Mouse (Mus musculus) heart, adult 2 months (tissue): ENCODE measurements around the gene Lmna. TPM values are rescaled to one million over a fixed set of nuclear protein-coding genes. Genes with fewer than 3 reads are reported as not detected.

ENCODE experiments used
- DNase-seq, 2 experiments: peaks; one replicate each; pipeline ENCODE4 v3.0.0; 2021
- H3K27ac ChIP-seq: fragments of 200-600 bp; 2 replicates; pipeline ENCODE4 v1.8.1; 2022
- H3K27me3 ChIP-seq: fragments of 200-500 bp; 2 replicates; pipeline ENCODE4 v1.6.1; 2012; ENCODE audit warnings: mild to moderate bottlenecking, low read length, inconsistent platforms, mixed read lengths; ENCODE audit not compliant: control insufficient read depth, insufficient read depth
- H3K36me3 ChIP-seq: fragments of 200-500 bp; 2 replicates; pipeline ENCODE4 v1.6.1; 2012; ENCODE audit warnings: low read length, inconsistent platforms; ENCODE audit not compliant: control insufficient read depth, insufficient read depth
- H3K4me1 ChIP-seq: fragments of 200-500 bp; 2 replicates; pipeline ENCODE4 v1.6.1; 2011; ENCODE audit warnings: low read length; ENCODE audit not compliant: control insufficient read depth, insufficient read depth
- H3K4me3 ChIP-seq: fragments of 200-600 bp; 2 replicates; pipeline ENCODE4 v1.8.1; 2022
- H3K79me2 ChIP-seq: fragments of 200-500 bp; replicated peaks from 2 replicates; pipeline ENCODE4 v1.6.1; 2012; ENCODE audit warnings: mild to moderate bottlenecking, inconsistent platforms, low read length, moderate library complexity, mixed read lengths; ENCODE audit not compliant: control insufficient read depth, insufficient read depth
- H3K9ac ChIP-seq: fragments of 200-500 bp; 2 replicates; pipeline ENCODE4 v1.6.1; 2012; ENCODE audit warnings: low read depth, mild to moderate bottlenecking, control low read depth, inconsistent platforms, low read length, mixed read lengths
- CTCF ChIP-seq: fragments of 200-600 bp; IDR thresholded peaks from 2 replicates; pipeline ENCODE4 v1.8.1; 2022; ENCODE audit warnings: antibody characterized with exemption, mild to moderate bottlenecking, moderate library complexity
- EP300 ChIP-seq: fragments of 200-500 bp; IDR thresholded peaks from 2 replicates; pipeline ENCODE4 v1.6.1; 2011; ENCODE audit warnings: low read depth, low read length, control low read depth; ENCODE audit not compliant: insufficient read depth
- POLR2A ChIP-seq: fragments of 200-500 bp; IDR thresholded peaks from 2 replicates; pipeline ENCODE4 v1.6.1; 2011; ENCODE audit warnings: mild to moderate bottlenecking, low read depth, low read length, control low read depth; ENCODE audit not compliant: insufficient read depth
- WGBS: fragments of 180-500 bp; shearing (Covaris S2); methylation state at CpG from one replicate; pipeline ENCODE4 v1.1.7; 2018; 5-methylcytosine and 5-hydroxymethylcytosine counted together
- intact Hi-C: fragments of 180-260 bp; cut with DNase I; formaldehyde crosslinking; loops from one replicate; pipeline ENCODE4 v1.15.1; 2025
- microRNA-seq, 2 experiments: library from miRNA; unstranded; fragments of <30 nt; microRNA quantifications; one replicate each; pipeline ENCODE4 v1.2.0; 2021
- polyA plus RNA-seq: library from polyadenylated mRNA; depleted of rRNA; stranded (reverse); fragments of >200 nt; gene quantifications from 2 replicates; pipeline ENCODE4 v1.2.3, GENCODE M21; 2012; rRNA removed
- total RNA-seq, 2 experiments: library from RNA; stranded (reverse); gene quantifications; 2 replicates each; pipeline ENCODE4 v1.2.3; 2021

Lmna gene
- total and polyA plus RNA-seq, 3 experiments = 85.2 to 138 (median 117) TPM

DNA sequence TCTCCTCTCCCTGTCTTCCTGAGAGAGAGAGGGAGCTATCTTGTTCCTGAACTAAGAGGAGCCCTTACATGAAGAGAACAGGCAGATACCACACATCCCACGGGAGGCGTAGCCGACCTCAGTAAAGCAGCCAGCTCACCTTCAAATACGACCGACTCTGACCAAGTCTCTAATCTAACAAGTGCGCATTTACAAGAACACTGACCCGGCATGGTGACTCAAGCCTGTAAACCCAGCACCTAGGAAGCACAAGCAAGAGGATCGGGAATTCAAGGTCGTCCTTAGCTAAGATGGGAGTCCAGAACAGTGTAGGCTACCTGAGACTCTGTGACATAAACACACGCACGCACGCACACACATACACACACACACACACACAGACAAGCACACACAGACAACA is 67.3 kb downstream of the Lmna start:
- Histone ChIP-seq H3K9ac (no peak overlapping the region), H3K27ac (no peak overlapping the region), H3K27me3 (no peaks in the 10 kb centered on the region), H3K36me3 (no peaks in the 10 kb centered on the region), H3K4me1 (peaks cover 2% of the 10 kb centered on the region), H3K79me2 (no peaks in the 10 kb centered on the region), H3K4me3 (no peak overlapping the region)
- DNase-seq = no peak
- intact Hi-C loops = no loop called here
- 82% methylated on average over 12 of the region's 12 CpGs for whole genome bisulfite sequencing
- TF ChIP-seq POLR2A (no peak), EP300 (no peak), CTCF (no peak)

DNA sequence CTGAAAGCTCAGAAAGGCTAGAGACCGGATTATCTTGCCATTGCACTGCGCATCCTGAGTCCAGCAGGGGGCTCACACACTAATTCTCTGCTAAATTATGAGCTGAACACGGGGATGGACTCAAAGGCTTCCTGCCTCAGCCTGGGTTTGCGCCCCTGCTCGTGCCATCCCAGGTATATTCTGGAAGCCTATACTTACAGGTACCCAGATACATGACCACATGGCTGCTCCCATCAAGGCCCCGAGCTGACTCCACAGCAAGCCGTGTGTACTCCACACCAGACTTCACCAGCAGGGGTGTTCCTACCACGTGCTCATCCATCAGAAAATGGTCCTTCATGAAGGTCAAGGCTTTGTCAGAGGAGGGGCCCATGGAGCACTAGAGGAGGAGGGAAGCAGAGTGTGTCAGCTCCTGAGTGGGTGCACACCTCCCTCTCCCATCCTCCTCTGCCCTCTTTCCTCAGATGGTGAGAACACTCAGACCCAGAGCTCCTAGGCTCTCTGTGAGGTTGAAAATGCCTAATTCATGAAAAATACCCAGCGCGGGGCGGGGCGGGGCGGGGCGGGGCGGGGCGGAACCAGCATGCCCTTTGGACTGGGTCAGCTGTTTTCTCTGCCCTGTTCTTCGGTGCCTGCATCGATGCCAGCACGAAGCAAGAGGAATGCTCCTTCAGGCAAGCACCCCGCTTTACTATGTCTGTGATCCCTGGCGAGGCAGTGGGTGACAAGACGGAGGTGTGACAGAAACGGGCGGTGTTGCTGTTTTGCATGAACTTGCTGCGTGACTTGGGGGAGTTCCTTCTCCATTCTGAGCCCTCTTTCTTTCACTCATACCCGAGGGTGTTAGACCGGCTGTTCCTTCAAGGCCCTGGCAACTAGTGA is 69.0 kb downstream of the Lmna start:
- no peak for DNase-seq
- intact Hi-C loops = no loop called here

DNA sequence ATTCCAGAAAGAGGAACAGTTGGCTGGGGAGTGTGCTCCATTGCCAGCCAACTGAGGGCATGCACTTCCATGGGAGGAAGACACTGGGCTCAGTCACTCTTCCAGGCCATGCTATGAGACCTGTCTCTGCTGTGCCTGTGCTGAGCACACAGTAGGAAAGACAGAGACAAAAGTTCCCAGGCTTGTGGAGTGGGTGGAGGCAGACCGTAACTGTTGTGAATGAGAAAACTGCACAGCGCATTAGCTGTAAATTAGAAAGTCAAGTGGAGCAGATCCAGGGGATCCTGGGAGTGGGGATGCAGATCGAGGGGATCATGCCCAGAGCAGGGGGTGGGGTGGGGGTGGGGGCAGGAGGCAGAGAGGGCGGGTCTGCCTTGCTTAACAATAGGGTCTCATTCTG is 70.2 kb downstream of the Lmna start:
- Histone ChIP-seq H3K79me2 (no peaks in the 10 kb centered on the region), H3K36me3 (no peaks in the 10 kb centered on the region), H3K27ac (no peak overlapping the region), H3K27me3 (no peaks in the 10 kb centered on the region), H3K9ac (no peak overlapping the region), H3K4me3 (no peak overlapping the region), H3K4me1 (no peaks in the 10 kb centered on the region; the same call in 1 of the 2 replicates)
- TF ChIP-seq CTCF (no peak), EP300 (no peak), POLR2A (no peak)
- DNase-seq = no peak
- intact Hi-C loops = no loop called here
- 64% methylated on average over 4 of the region's 4 CpGs for WGBS

More for the DNA sequence above, 69.0 kb downstream of the Lmna start:
- Histone ChIP-seq H3K9ac (no peak overlapping the region), H3K27me3 (no peaks in the 10 kb centered on the region), H3K4me3 (no peak overlapping the region), H3K4me1 (no peaks in the 10 kb centered on the region; the same call in 1 of the 2 replicates), H3K36me3 (no peaks in the 10 kb centered on the region), H3K27ac (no peak overlapping the region), H3K79me2 (no peaks in the 10 kb centered on the region)
- WGBS = 19% methylated on average over 27 of the region's 27 CpGs
- TF ChIP-seq POLR2A = no peak; the same call in 1 of the 2 replicates
- TF ChIP-seq CTCF = peak; percentile 66
- TF ChIP-seq EP300 = no peak

DNA sequence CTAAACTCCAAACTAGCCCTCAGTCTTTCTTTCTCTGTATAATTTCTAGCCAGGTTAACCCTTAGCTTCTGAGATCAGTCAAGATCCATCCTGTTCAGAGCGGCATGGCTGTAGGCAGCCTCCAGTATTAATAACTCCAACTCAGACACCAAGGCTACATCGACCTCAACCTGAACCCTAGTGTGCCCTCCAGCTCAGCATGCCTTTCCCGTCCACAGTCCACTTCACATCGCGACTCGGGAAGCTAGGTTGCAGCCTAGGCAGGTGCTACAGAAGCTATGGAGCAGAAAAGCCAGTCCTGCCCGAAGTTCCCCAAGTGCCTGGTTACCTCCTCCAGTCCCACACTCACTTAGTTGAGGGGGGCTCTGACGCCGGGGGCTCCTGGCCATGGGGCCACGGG is 72.3 kb downstream of the Lmna start:
- Histone ChIP-seq H3K27ac (no peak overlapping the region), H3K27me3 (no peaks in the 10 kb centered on the region), H3K36me3 (no peaks in the 10 kb centered on the region), H3K79me2 (no peaks in the 10 kb centered on the region), H3K4me1 (no peaks in the 10 kb centered on the region; the same call in 1 of the 2 replicates), H3K9ac (no peak overlapping the region), H3K4me3 (no peak overlapping the region)
- no peak for TF ChIP-seq POLR2A
- no peak for TF ChIP-seq CTCF
- no peak for TF ChIP-seq EP300
- no peak for DNase-seq
- WGBS = 77% methylated on average over 10 of the region's 10 CpGs
- intact Hi-C loops = no loop called here

DNA sequence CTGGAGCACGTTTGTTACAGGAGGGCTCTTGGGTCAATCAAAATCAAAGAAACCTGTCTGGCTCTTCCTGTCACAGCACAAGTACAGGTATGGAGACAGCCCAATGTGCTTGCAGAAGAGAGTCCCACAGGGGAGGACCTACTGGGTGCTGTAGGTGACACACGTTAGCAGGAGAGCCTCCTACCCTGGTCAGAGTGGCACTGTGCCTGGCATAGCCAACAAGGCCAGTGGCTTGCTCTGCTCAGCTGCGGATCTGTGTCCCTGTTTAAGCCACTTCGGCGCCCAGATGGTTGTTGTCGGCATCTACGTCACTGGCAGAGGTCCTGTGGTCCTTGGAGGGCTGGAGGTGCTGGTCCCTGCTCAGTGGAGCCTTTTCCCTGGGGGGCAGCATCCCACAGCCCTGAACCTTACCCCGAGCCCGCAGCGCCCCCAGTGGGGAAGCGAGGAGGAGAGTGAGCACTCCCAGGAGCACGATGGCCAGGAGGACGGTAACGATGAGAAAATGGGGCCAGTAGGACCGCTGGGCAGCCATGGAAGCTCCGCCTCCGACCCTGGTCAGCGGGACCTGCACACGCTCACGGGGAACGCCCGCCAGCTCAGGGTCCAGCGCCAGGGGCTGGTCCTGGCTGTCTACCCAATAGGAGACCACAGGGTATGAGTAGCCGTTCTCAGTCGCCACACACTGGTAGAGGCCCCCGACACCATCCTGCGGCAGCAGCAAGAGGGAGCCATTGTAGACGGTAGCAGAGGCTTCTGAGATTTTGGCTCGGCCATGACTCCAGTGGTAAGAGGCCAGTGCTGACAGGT is 73.2 kb downstream of the Lmna start:
- WGBS = 12% methylated on average over 29 of the region's 29 CpGs
- DNase-seq = peak; percentile 54 to 57
- Histone ChIP-seq H3K27me3 (no peaks in the 10 kb centered on the region), H3K4me1 (no peaks in the 10 kb centered on the region; the same call in 1 of the 2 replicates), H3K9ac (peak overlapping the region; percentile 52), H3K36me3 (no peaks in the 10 kb centered on the region), H3K27ac (no peak overlapping the region; the same call in 1 of the 2 replicates), H3K79me2 (no peaks in the 10 kb centered on the region), H3K4me3 (peak overlapping the region; percentile 39)
- TF ChIP-seq POLR2A (no peak), CTCF (peak; percentile 66), EP300 (no peak)
- intact Hi-C loops = no loop called here

DNA sequence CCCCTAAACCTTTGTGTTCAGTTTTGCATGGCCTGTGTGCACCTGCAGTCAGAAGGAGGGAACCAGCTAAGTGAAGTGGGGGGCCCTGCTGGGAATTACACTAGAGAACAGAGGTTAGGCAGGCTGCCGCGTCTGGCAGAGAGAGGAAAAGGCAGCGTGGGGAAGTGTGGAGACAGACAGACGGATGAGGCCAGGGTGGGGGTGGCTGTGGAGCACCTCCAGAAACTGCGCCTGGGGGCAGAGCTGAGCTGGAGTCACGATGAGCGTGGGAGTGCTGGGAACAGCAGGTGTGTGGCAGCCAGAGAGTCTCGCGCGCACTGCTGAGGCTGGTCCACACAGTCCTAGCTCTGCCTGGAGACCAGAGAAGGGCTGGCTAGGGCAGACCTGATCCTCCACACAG is 74.2 kb downstream of the Lmna start:
- DNase-seq = no peak
- Histone ChIP-seq H3K4me3 (no peak overlapping the region), H3K79me2 (no peaks in the 10 kb centered on the region), H3K36me3 (no peaks in the 10 kb centered on the region), H3K4me1 (no peaks in the 10 kb centered on the region; the same call in 1 of the 2 replicates), H3K27me3 (no peaks in the 10 kb centered on the region), H3K9ac (no peak overlapping the region), H3K27ac (no peak overlapping the region)
- intact Hi-C loops = no loop called here
- 63% methylated on average over 10 of the region's 10 CpGs for WGBS
- TF ChIP-seq POLR2A = no peak
- no peak for TF ChIP-seq EP300
- no peak for TF ChIP-seq CTCF

Small RNA genes lying within 50 kb of the gene (microRNA-seq; reads per million reads assigned to microRNA genes)
- gene Mir1905 = 0 reads per million in 2 experiments
- gene Mir7011 = 0 reads per million in 2 experiments

Other genes with a start within 250 kb of the Lmna start
- gene Gm38392, start 222.7 kb downstream of the Lmna start, total RNA-seq = under 1 TPM; 0.26 to 0.27 TPM
- gene Gm38392, start 222.7 kb downstream of the Lmna start, polyA plus RNA-seq = 0.23 TPM in 1 of 2 replicates, not detected in the other
- gene Tsacc, start 213.0 kb downstream of the Lmna start, total RNA-seq = 1 to 10 TPM; 5.1 to 8.6 TPM
- 4.8 and 8.7 TPM in 2 replicates for gene Tsacc, start 213.0 kb downstream of the Lmna start, polyA plus RNA-seq
- 100 to 1,000 TPM; 169 to 172 TPM for gene Cct3, start 212.8 kb downstream of the Lmna start, total RNA-seq
- gene Cct3, start 212.8 kb downstream of the Lmna start, polyA plus RNA-seq = 124 and 183 TPM in 2 replicates
- 10 to 100 TPM; 75.6 to 80.9 TPM for gene Glmp, start 184.9 kb downstream of the Lmna start, total RNA-seq
- gene Glmp, start 184.9 kb downstream of the Lmna start, polyA plus RNA-seq = 98.0 and 105 TPM in 2 replicates
- gene Tmem79, start 173.8 kb downstream of the Lmna start, total RNA-seq = 1 to 10 TPM; 1.6 to 1.7 TPM
- gene Tmem79, start 173.8 kb downstream of the Lmna start, polyA plus RNA-seq = 2.3 and 3.5 TPM in 2 replicates
- gene Smg5, start 173.7 kb downstream of the Lmna start, total RNA-seq = 10 to 100 TPM; 42.7 to 45.8 TPM
- 44.4 and 66.9 TPM in 2 replicates for gene Smg5, start 173.7 kb downstream of the Lmna start, polyA plus RNA-seq
- gene Paqr6, start 145.4 kb downstream of the Lmna start, total RNA-seq = under 1 TPM; 0.44 to 0.57 TPM
- gene Paqr6, start 145.4 kb downstream of the Lmna start, polyA plus RNA-seq = 5.0 and 7.5 TPM in 2 replicates
- not detected for gene Bglap3, start 137.2 kb downstream of the Lmna start, total RNA-seq
- not detected in 2 replicates for gene Bglap3, start 137.2 kb downstream of the Lmna start, polyA plus RNA-seq
- gene Bglap2, start 131.3 kb downstream of the Lmna start, total RNA-seq = not detected
- gene Bglap2, start 131.3 kb downstream of the Lmna start, polyA plus RNA-seq = 0.84 and 0.85 TPM in 2 replicates
- not detected for gene Bglap, start 125.5 kb downstream of the Lmna start, total RNA-seq
- not detected in 2 replicates for gene Bglap, start 125.5 kb downstream of the Lmna start, polyA plus RNA-seq
- gene Pmf1, start 99.6 kb downstream of the Lmna start, total RNA-seq = 10 to 100 TPM; 12.4 to 15.9 TPM
- 20.8 and 22.3 TPM in 2 replicates for gene Pmf1, start 99.6 kb downstream of the Lmna start, polyA plus RNA-seq
- 10 to 100 TPM; 11.9 to 14.6 TPM for gene Slc25a44, start 84.8 kb downstream of the Lmna start, total RNA-seq
- gene Slc25a44, start 84.8 kb downstream of the Lmna start, polyA plus RNA-seq = 19.1 and 25.9 TPM in 2 replicates
- gene Sema4a, start 48.8 kb downstream of the Lmna start, total RNA-seq = 1 to 10 TPM; 3.2 to 3.3 TPM
- gene Sema4a, start 48.8 kb downstream of the Lmna start, polyA plus RNA-seq = 8.5 and 9.5 TPM in 2 replicates
- under 1 TPM; 0.42 to 0.45 TPM for gene Mex3a, start 22.4 kb upstream of the Lmna start, total RNA-seq
- 0.27 and 0.59 TPM in 2 replicates for gene Mex3a, start 22.4 kb upstream of the Lmna start, polyA plus RNA-seq
- not detected for gene Rab25, start 38.3 kb upstream of the Lmna start, total RNA-seq
- gene Rab25, start 38.3 kb upstream of the Lmna start, polyA plus RNA-seq = 2.2 TPM in 1 of 2 replicates, not detected in the other
- 100 to 1,000 TPM in 1 of 2 experiments, 10 to 100 TPM in 1; 94.3 to 104 TPM for gene Lamtor2, start 43.1 kb upstream of the Lmna start, total RNA-seq
- gene Lamtor2, start 43.1 kb upstream of the Lmna start, polyA plus RNA-seq = 118 TPM in 2 replicates
- gene Ubqln4, start 43.8 kb upstream of the Lmna start, total RNA-seq = 10 to 100 TPM; 70.1 to 76.5 TPM
- gene Ubqln4, start 43.8 kb upstream of the Lmna start, polyA plus RNA-seq = 69.3 and 86.7 TPM in 2 replicates
- gene Ssr2, start 65.9 kb upstream of the Lmna start, total RNA-seq = 10 to 100 TPM; 65.3 to 67.6 TPM
- 80.0 and 115 TPM in 2 replicates for gene Ssr2, start 65.9 kb upstream of the Lmna start, polyA plus RNA-seq
- 10 to 100 TPM; 37.3 to 37.5 TPM for gene Arhgef2, start 96.0 kb upstream of the Lmna start, total RNA-seq
- gene Arhgef2, start 96.0 kb upstream of the Lmna start, polyA plus RNA-seq = 51.0 and 53.4 TPM in 2 replicates
- not detected for gene Rxfp4, start 143.2 kb upstream of the Lmna start, total RNA-seq
- 0.41 TPM in 1 of 2 replicates, not detected in the other for gene Rxfp4, start 143.2 kb upstream of the Lmna start, polyA plus RNA-seq
- 10 to 100 TPM; 24.9 to 25.7 TPM for gene Khdc4, start 175.8 kb upstream of the Lmna start, total RNA-seq
- gene Khdc4, start 175.8 kb upstream of the Lmna start, polyA plus RNA-seq = 29.9 and 46.1 TPM in 2 replicates
- gene Rit1, start 206.9 kb upstream of the Lmna start, total RNA-seq = 10 to 100 TPM; 57.0 to 66.6 TPM
- gene Rit1, start 206.9 kb upstream of the Lmna start, polyA plus RNA-seq = 98.3 and 112 TPM in 2 replicates